Comparison of ENCODE assay signal across 16 mouse cellular contexts in genomic region chr3:26181013-26181412, GRCm38 (mm10).
"Had no signal": no experiment of that assay in that cellular context is flagged by ENCODE, and none has a peak within 500 bp of the region (broad histone marks: within the 10 kb centered on the region; RNA-seq: fewer than 3 reads in every experiment).

No protein-coding gene starts in this region.

- H3K4me3 ChIP-seq: neural tube, embryonic 12.5 days; neural tube, embryonic 13.5 days; neural tube, embryonic 15.5 days; stomach, embryonic 15.5 days had no signal

- H3K9ac ChIP-seq: neural tube, embryonic 12.5 days; neural tube, embryonic 13.5 days; neural tube, embryonic 15.5 days; stomach, embryonic 15.5 days had no signal

- DNase-seq: retina, postnatal 1 day; right cerebral cortex, adult 18-20 months; right cerebral cortex, postnatal 14 days; right cerebral cortex, postnatal 25 days; right cerebral cortex, postnatal 4 days; spleen, adult 18-20 months; thymus, adult 18-20 months; thymus, adult 2 months; thymus, postnatal 14 days; thymus, postnatal 25 days; thymus, postnatal 36 days; thymus, postnatal 4 days had no signal

- H3K27me3 ChIP-seq: neural tube, embryonic 12.5 days; neural tube, embryonic 13.5 days; neural tube, embryonic 15.5 days; stomach, embryonic 15.5 days had no signal

- H3K36me3 ChIP-seq: neural tube, embryonic 12.5 days; neural tube, embryonic 13.5 days; neural tube, embryonic 15.5 days; stomach, embryonic 15.5 days had no signal

- H3K4me1 ChIP-seq: neural tube, embryonic 12.5 days; neural tube, embryonic 13.5 days; neural tube, embryonic 15.5 days; stomach, embryonic 15.5 days had no signal

- H3K27ac ChIP-seq: neural tube, embryonic 12.5 days; neural tube, embryonic 13.5 days; neural tube, embryonic 15.5 days; stomach, embryonic 15.5 days had no signal

- H3K9me3 ChIP-seq: neural tube, embryonic 12.5 days; neural tube, embryonic 13.5 days; neural tube, embryonic 15.5 days; stomach, embryonic 15.5 days had no signal

- H3K4me2 ChIP-seq: neural tube, embryonic 12.5 days; neural tube, embryonic 13.5 days; neural tube, embryonic 15.5 days; stomach, embryonic 15.5 days had no signal
